Mouse (Mus musculus): ENCODE data around the gene C2cd3.
"Not testable (repeated sequence)": the region's sequence is repeated elsewhere in the genome, so short reads cannot be mapped to it uniquely, and the experiment has no call there.

C2cd3 gene

GRCm38 (mm10) chr7:100470796-100471406 lies 98.9 kb downstream of the C2cd3 start:
- DNase-seq (ENCODE audit: low spot score), result no peak

- DNase-seq (ENCODE audit: low spot score), result no peak
Observed at GRCm38 (mm10) chr7:100471407-100471797, 99.4 kb downstream of the C2cd3 start.

- no peak for DNase-seq (ENCODE audit: low spot score)
Observed at GRCm38 (mm10) chr7:100472777-100473176, 100.7 kb downstream of the C2cd3 start, which contains the start of gene Ucp3. Gene Ucp3 (plus strand): TSS chr7:100472990.

GRCm38 (mm10) chr7:100473846-100474454 lies 101.9 kb downstream of the C2cd3 start:
- DNase-seq (ENCODE audit: low spot score), result no peak

GRCm38 (mm10) chr7:100474680-100475079 lies 102.6 kb downstream of the C2cd3 start:
- peak; percentile 31 for DNase-seq (ENCODE audit: low spot score)

- no peak for DNase-seq (ENCODE audit: low spot score)
Observed at GRCm38 (mm10) chr7:100479100-100479822, 107.2 kb downstream of the C2cd3 start.

GRCm38 (mm10) chr7:100479823-100480164 lies 107.8 kb downstream of the C2cd3 start:
- no peak for DNase-seq (ENCODE audit: low spot score)

- DNase-seq (ENCODE audit: low spot score), result no peak
Observed at GRCm38 (mm10) chr7:100480175-100480574, 108.1 kb downstream of the C2cd3 start.

GRCm38 (mm10) chr7:100482046-100482445 lies 110.0 kb downstream of the C2cd3 start:
- not testable (repeated sequence) for DNase-seq (ENCODE audit: low spot score)

GRCm38 (mm10) chr7:100484493-100484892 lies 112.5 kb downstream of the C2cd3 start:
- no peak for DNase-seq (ENCODE audit: low spot score)

- peak; percentile 33 for DNase-seq (ENCODE audit: low spot score)
Observed at GRCm38 (mm10) chr7:100487301-100487700, 115.3 kb downstream of the C2cd3 start.

- DNase-seq (ENCODE audit: low spot score), result no peak
Observed at GRCm38 (mm10) chr7:100488474-100489048, 116.5 kb downstream of the C2cd3 start.

- no peak for DNase-seq (ENCODE audit: low spot score)
Observed at GRCm38 (mm10) chr7:100492391-100493116, 120.5 kb downstream of the C2cd3 start.

GRCm38 (mm10) chr7:100493117-100493483 lies 121.1 kb downstream of the C2cd3 start, which contains the start of gene Ucp2:
Gene Ucp2 (plus strand): TSS chr7:100493337.
- peak; percentile 92 for DNase-seq (ENCODE audit: low spot score)

- peak; percentile 89 for DNase-seq (ENCODE audit: low spot score)
Observed at GRCm38 (mm10) chr7:100493484-100494414, 121.7 kb downstream of the C2cd3 start.

GRCm38 (mm10) chr7:100494415-100494831 lies 122.4 kb downstream of the C2cd3 start:
- peak; percentile 50 for DNase-seq (ENCODE audit: low spot score)

- no peak for DNase-seq (ENCODE audit: low spot score)
Observed at GRCm38 (mm10) chr7:100495042-100495441, 123.0 kb downstream of the C2cd3 start.

GRCm38 (mm10) chr7:100495581-100496251 lies 123.7 kb downstream of the C2cd3 start:
- peak; percentile 92 for DNase-seq (ENCODE audit: low spot score)

GRCm38 (mm10) chr7:100496371-100496770 lies 124.3 kb downstream of the C2cd3 start:
- DNase-seq (ENCODE audit: low spot score), result no peak

GRCm38 (mm10) chr7:100496791-100497190 lies 124.8 kb downstream of the C2cd3 start:
- no peak for DNase-seq (ENCODE audit: low spot score)

Data from MN1 (cell line).